Mouse (Mus musculus) liver, embryonic 14.5 days (tissue): Measurements from ENCODE around the gene F2.

Experiments
- CTCF ChIP-seq: IDR thresholded peaks from 2 replicates; pipeline ENCODE4 v1.5.1; 2016; ENCODE audit warnings: antibody characterized with exemption, low read depth, control low read depth
- EP300 ChIP-seq: IDR thresholded peaks from 2 replicates; pipeline ENCODE4 v1.6.1; 2016; ENCODE audit warnings: antibody characterized with exemption, low read depth

DNA sequence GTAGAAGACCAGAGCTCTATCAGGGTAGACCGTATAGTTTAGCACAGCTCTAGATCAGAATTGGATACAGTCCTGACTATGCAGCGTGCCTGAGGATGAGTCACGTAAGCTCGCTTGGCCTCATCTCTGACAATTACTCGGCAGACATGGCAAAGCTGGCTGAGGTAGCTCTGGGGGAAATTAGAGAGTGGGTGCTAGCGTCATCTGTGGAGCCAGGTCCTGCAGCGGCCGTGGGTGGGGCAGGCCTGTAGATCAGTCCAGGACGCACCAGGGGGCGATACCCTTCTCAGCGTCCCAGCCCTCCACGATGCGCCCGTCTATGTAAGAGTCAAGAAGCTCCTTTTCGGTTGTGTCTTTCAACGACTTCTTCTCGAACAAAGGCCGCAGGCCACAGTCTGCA lies 6.5 kb downstream of the F2 start:
- TF ChIP-seq CTCF: peak; percentile 33; the same call in 1 of the 2 replicates
- TF ChIP-seq EP300: no peak
